Mouse (Mus musculus) lung, postnatal 36 days (tissue): ENCODE measurements around the gene Traf3ip3.

Experiments
- DNase-seq: peaks from one replicate; pipeline ENCODE4 v3.0.0; 2022; ENCODE audit warnings: mixed read lengths

Traf3ip3 gene

DNA sequence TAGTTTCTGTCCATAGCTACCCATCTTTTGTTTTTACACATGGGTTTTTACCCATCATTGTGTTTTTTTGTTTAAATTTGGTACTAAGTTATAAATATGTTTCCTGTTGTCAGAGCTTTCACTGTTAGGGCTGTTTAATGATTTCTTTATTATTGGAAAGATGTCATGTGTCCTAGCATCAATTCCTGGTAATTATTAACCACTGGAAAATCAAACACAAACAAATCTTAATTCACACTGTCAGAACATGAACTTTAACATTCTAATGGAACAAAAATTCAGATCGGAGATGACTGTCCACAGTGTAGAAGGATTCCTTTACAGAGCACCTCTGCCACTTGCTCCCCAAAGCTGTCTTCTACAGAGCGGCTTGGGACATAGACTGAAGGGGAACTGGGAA lies 3.9 kb upstream of the Traf3ip3 start:
- DNase-seq, result no peak

- no peak for DNase-seq
Observed at GRCm38 (mm10) chr1:193203821-193204220, 2.3 kb upstream of the Traf3ip3 start.

GRCm38 (mm10) chr1:193200640-193201382 lies 692 bp downstream of the Traf3ip3 start:
- peak; percentile 14 for DNase-seq

- DNase-seq, result no peak
Observed at GRCm38 (mm10) chr1:193198312-193198711, 3.2 kb downstream of the Traf3ip3 start.

DNA sequence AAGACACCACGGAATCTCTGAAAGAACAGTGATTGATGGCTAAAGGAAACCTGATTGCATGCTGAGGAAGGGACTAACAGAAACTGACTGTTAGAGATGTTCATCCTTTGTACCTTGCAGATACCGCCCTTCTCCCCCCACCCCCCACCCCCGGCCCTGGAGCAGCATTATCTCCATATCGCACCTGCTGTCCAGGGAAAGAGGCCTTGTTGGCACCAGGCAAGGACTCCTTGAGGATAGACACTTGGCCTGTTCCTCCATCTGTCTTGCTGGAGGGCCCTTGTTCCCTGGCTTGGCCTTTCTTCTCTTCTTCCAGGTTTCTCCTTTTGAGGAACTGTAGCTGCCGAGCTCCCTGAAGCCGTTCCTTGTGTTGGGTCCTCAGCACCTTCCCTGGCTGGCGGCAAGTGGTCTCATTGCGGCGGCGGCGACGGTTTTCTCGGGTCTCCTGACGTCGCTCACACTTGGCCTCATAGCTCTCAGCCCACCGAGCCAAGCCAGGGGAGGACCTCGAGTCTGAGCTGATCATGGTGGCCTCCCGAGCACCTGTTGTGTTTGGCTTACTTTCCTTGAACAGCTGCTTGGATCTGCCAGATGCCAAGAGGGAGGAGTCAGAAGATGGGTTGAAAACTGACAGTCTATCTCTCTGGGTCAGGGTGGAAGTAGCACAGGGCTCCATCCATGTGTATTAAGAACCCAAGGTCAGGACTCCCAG lies 3.9 kb downstream of the Traf3ip3 start:
- no peak for DNase-seq

- no peak for DNase-seq
Observed at GRCm38 (mm10) chr1:193195169-193195810, 6.2 kb downstream of the Traf3ip3 start.

GRCm38 (mm10) chr1:193194416-193195140 lies 6.9 kb downstream of the Traf3ip3 start:
- no peak for DNase-seq

DNA sequence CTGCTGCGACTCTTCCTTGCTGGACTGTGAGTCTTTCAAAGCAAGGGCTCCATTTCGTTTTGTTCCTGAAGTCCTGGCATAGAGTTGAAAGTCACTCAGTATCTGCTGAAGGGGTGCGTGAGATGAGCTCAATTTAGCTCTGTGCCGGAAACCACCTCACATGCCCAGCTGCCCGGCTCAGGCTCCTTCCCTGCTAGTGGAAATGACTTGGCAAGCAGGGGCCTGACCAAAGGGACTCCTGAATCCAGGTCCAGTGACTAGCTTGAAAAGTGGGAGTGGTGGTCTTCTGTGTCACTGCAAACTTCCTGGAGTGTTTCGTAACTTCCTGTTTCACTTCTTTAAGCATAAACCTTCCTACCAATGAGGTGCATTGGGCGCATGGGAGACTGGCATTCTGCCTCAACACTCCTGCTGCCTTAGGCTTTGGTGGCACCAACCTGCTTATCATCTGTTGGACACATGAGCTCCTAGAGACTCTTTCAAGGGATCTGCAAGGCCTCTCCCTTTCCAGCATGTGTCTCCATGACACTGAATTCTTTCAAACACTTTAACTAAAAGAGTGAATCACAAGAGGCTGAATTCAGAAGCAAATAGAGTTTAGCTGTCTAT lies 9.7 kb downstream of the Traf3ip3 start:
- no peak for DNase-seq

DNA sequence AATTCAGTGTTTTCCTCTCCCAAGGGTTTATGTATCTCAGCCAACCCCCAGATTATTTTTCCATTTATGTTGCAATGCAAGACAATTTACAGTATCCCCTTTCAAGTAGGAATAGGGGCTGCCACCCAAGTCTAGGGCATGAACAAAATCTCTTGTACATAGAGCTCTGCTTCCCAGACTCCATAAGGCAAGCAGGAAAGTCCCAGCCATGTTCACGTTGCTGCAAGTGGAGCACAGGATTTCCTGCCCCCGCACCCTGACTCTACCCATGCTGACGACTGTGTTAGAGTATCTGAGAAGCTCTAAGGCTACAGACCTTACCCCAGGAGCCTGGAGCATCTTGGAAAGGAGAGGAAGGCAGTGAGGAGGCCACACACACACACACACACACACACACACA lies 11.7 kb downstream of the Traf3ip3 start:
- no peak for DNase-seq

- peak; percentile 66 for DNase-seq
Observed at GRCm38 (mm10) chr1:193189151-193189621, 12.3 kb downstream of the Traf3ip3 start.

GRCm38 (mm10) chr1:193188257-193188656 lies 13.2 kb downstream of the Traf3ip3 start:
- DNase-seq, result no peak

DNA sequence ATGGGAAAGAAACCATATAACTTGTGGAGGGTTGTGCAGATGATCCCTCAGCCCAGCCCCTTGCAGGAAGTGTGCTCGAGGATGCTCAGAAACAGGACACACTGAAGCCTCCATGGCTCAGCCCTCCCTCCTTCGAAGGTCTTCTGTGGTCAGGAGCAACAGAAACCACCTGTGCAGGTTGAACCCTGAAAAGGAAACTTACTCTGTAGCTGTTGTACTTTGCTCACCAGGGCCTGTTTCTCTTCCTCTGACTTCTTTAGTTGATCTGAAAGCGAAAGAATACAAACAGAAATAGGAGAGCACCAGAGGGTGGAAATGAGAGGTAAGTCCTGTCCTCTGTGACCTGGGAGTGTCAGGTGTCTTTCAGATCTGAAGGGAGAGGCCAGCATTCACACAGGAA lies 20.4 kb downstream of the Traf3ip3 start:
- no peak for DNase-seq

DNA sequence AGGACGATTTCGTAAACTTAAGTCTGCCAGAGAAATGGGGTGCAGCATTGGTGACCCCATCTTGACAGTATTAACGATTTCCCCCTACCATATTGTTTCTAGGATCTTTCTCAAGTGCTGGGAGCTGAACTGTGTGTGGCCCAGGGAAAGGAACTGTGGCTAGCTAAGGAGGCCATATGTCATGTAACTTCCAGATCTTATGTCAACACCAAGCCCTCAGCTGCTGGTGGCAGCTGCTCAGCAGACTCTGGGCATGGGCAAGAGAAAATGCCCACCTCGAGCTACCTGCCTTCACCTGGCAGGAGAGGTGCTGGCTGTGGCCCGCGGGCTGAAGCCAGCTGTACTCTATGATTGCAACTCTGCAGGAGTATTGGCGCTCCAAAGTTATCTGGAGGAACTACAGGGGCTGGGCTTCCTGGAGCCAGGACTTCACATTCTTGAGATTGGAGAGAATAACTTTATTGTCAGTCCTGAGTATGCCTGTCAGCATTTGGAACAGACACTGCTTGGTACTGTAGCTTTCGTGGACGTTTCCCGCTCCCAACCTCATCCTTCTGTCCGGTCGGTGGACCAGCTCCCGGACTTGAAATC lies 27.3 kb downstream of the Traf3ip3 start:
- no peak for DNase-seq

DNA sequence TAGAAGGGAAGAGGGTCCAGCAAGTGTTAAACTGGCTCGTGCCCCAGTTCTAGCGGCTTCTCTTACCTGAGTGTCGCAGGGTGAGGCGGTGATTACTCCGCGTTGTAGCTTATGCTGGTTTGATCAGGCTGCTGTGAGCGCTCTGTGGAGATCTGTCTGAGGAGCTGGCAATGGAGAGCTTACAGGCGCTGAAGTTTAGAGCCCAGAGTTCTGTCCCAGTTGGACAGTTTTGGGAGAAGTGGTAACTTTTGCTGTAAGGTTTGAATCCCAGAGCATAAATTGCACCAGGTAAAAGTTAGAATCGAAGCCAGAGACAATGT lies 27.7 kb downstream of the Traf3ip3 start:
- no peak for DNase-seq

DNA sequence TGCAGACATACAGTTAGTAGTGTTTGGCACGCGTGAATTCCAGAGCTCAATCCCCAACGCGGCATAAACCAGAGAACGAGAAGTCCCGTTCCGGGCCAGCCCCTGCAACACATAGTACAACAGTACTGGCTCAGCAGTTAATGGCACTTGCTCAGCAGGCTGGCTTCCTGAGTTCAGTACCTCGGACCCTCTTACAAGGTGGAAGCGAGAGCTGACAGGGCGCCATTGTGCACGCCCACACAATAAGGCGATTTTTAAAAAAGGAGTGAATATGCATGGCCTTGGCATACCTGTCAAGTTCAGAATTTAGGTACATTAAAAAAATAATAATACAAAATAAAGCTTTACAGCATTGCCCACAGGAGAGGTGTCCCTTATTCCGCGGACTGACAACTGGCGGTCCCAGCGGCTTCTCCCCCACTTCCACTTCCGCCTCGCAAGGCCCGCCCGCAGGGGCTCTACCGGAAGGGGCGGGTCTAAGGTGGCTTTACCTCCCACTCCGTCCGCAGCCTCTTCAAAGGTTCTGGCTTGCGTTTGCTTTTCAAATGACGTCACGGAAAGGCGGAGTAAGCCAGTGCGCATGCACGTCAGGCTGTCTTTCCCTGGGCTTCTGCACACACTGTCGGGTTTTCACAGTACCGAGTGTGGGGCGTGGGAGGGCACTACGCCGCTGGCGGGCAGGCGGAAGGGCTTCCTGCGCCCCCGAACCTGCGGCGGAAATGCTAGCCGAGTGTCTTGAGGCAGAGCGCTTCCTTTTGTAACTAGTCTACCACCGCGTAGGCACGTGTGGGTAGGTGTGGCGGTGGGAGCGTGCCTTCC lies 28.3 kb downstream of the Traf3ip3 start:
- DNase-seq, result peak; percentile 99

DNA sequence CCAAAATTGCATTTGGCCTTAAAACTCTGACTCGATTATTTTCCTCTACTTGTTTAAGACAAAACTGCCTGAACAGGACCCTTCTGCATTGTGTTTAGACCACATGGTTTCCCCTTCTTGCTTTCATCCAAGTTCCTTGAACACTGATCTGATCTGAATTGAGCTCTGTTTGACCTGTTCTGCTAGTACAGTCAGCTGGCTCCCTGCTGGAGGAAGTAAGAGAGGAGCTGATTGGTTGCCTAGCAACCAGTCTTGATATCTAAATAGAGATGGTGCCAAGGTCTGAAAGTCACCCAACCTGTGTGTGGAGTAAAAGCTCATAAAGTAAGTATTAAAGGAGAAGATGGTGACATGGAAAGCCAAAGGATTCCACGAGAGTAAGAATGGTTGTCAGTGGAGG lies 31.6 kb downstream of the Traf3ip3 start:
- DNase-seq, result peak; percentile 84

GRCm38 (mm10) chr1:193169228-193169627 lies 32.3 kb downstream of the Traf3ip3 start:
- no peak for DNase-seq

DNA sequence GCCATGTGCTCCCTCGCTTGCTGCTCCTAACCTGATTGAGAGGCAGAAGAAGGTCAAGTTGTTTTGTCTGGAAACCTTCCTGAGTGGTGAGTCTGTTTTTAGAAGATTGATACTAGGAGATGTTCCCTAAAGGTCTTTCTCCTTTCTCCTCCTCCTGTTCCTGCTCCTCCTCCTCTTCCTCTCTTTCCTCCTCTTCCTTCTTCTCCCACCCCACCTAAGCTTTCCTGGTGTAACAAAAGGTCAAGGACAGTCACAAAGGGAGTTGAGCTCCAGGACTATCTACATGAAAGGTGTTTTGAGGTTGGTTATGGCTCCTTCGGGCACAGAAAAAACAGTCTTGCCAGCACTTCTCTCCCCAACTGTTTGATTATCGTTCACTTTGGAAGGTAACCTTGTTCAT lies 33.8 kb downstream of the Traf3ip3 start, which contains the start of gene A130010J15Rik:
Gene A130010J15Rik, plus strand, starts transcription at position 301 of the 400 bp plus-strand sequence.
- no peak for DNase-seq

- peak; percentile 83 for DNase-seq
Observed at GRCm38 (mm10) chr1:193160317-193161032, 41.0 kb downstream of the Traf3ip3 start.

DNA sequence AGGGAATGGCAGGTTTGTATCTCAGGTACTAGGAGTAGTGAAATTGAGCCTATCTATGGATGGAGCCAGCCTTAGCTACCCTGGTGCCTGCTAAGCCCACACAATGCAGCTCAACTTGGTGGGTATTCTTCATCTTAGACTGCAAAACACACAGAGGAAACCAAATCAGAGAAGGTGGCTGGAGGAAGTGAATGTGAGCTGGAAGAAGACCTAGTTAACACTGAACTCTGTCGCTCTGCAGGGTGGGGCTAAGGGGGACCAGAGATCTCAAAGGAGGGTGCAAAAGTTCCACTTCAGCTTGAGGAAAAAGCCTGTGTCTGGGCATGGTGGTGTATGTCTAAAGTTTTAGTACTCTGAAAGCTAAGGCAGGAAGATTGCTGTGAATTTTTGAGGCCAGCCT lies 41.9 kb downstream of the Traf3ip3 start:
- no peak for DNase-seq

DNA sequence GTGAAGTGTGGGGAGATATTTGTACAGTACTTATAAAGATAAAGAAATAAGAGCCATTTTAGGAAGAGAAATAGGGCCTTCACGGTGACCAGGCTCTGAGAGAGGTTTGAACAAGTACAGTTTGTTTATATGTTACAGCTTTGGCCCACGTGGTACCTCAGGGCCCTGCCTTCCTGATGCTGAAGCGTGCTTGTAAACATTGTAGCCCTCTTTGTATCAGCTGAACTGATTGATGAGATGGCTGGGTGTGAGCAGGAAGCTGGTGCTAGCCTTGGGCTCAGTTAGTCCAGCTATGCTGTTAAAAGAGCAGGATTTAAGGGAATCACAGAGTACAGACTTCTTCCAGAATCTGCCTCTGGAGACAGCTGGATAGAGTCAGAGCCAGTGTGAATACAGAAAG lies 42.3 kb downstream of the Traf3ip3 start:
- peak; percentile 28 for DNase-seq
